ENCODE assay signal across 11 mouse cellular contexts in genomic region chr19:37686941-37687850, GRCm38 (mm10). TPM values are rescaled to one million over a fixed set of nuclear protein-coding genes. Genes with fewer than 3 reads are reported as not detected.
A peak's percentile ranks its signal among the peaks of the same experiment; 100 is the strongest.
DNase-seq lines count a peak whose midpoint lies in the region; ATAC-seq lines count a peak whose summit lies in the region.
"Had no signal": no experiment of that assay in that cellular context is flagged by ENCODE, and none has a peak within 500 bp of the region (broad histone marks: within the 10 kb centered on the region; RNA-seq: fewer than 3 reads in every experiment).

No protein-coding gene starts in this region.

- 0 out of 2 replicates have a peak, but pooled peaks have one; percentile 36 for ATAC-seq in forebrain, embryonic 12.5 days (ENCODE audit: low FRiP score)
- ATAC-seq in forebrain, embryonic 16.5 days: no peak
- 0 out of 2 replicates have a peak, but pooled peaks have one; percentile 23 for ATAC-seq in liver, embryonic 13.5 days (ENCODE audit: low read depth)
- no peak for ATAC-seq in granulocyte monocyte progenitor cell, adult 5-6 weeks (replicated peaks; ENCODE audit: poor library complexity, severe bottlenecking)

- H3K9me3 ChIP-seq in forebrain, embryonic 12.5 days: no peaks in the 10 kb centered on the region
- no peaks in the 10 kb centered on the region for H3K9me3 ChIP-seq in forebrain, embryonic 16.5 days (ENCODE audit: control insufficient read depth, low read length)
- H3K9me3 ChIP-seq in liver, embryonic 13.5 days (replicated peaks): no peaks in the 10 kb centered on the region

- H3K4me1 ChIP-seq in forebrain, embryonic 12.5 days: peaks cover 17% of the 10 kb centered on the region
- no peaks in the 10 kb centered on the region for H3K4me1 ChIP-seq in forebrain, embryonic 16.5 days (replicated peaks; ENCODE audit: control insufficient read depth, insufficient read depth, low read length)
- H3K4me1 ChIP-seq in liver, embryonic 13.5 days (replicated peaks): peaks cover 3% of the 10 kb centered on the region; the same call in 1 of the 2 replicates

- WGBS in forebrain, embryonic 12.5 days: 2% methylated on average over 62 of the region's 62 CpGs
- 3% methylated on average over 61 of the region's 62 CpGs for WGBS in forebrain, embryonic 16.5 days
- 34% methylated on average over 62 of the region's 62 CpGs for WGBS in liver, embryonic 13.5 days (ENCODE audit: insufficient replicate concordance)

- DNase-seq in urinary bladder, postnatal 14 days (ENCODE audit: low spot score): peak; percentile 20
- no peak for DNase-seq in urinary bladder, postnatal 36 days (ENCODE audit: low spot score in 2 of 2)
- no peak for DNase-seq in liver, embryonic 13.5 days
- DNase-seq in adipocyte (ENCODE audit: low spot score): no peak
- DNase-seq in thymus, postnatal 10 days (ENCODE audit: low spot score in 2 of 2): no peak
- DNase-seq: cerebellum, adult 2 months; spleen, adult 18-20 months had no signal

- no peak overlapping the region for H3K27ac ChIP-seq in forebrain, embryonic 12.5 days
- H3K27ac ChIP-seq in forebrain, embryonic 16.5 days (ENCODE audit: low read length): no peak overlapping the region
- no peak overlapping the region for H3K27ac ChIP-seq in liver, embryonic 13.5 days

- peaks cover 98% of the 10 kb centered on the region for H3K27me3 ChIP-seq in forebrain, embryonic 12.5 days
- peaks cover 93% of the 10 kb centered on the region for H3K27me3 ChIP-seq in forebrain, embryonic 16.5 days (replicated peaks; ENCODE audit: control insufficient read depth, insufficient read depth, low read length)
- peaks cover 72% of the 10 kb centered on the region for H3K27me3 ChIP-seq in liver, embryonic 13.5 days

- H3K4me2 ChIP-seq in forebrain, embryonic 12.5 days: no peak overlapping the region
- H3K4me2 ChIP-seq in forebrain, embryonic 16.5 days (ENCODE audit: low read length): no peak overlapping the region
- H3K4me2 ChIP-seq in liver, embryonic 13.5 days: no peak overlapping the region

- H3K36me3 ChIP-seq in forebrain, embryonic 12.5 days (replicated peaks): no peaks in the 10 kb centered on the region
- no peaks in the 10 kb centered on the region for H3K36me3 ChIP-seq in forebrain, embryonic 16.5 days (ENCODE audit: control insufficient read depth, insufficient read depth)
- H3K36me3 ChIP-seq in liver, embryonic 13.5 days: peaks cover 23% of the 10 kb centered on the region

- no peak overlapping the region for H3K9ac ChIP-seq in forebrain, embryonic 12.5 days
- no peak overlapping the region for H3K9ac ChIP-seq in forebrain, embryonic 16.5 days (replicated peaks; ENCODE audit: low read depth, low read length)
- no peak overlapping the region for H3K9ac ChIP-seq in liver, embryonic 13.5 days

- no peak overlapping the region for H3K4me3 ChIP-seq in forebrain, embryonic 12.5 days (replicated peaks)
- H3K4me3 ChIP-seq in forebrain, embryonic 16.5 days (replicated peaks; ENCODE audit: low read length): no peak overlapping the region
- no peak overlapping the region for H3K4me3 ChIP-seq in liver, embryonic 13.5 days (replicated peaks)

RNA-seq across cellular contexts. Expression of gene Cyp26c1, which starts 1.8 kb away (rescaled TPM):
- not detected in 2 replicates for polyA plus RNA-seq in forebrain, embryonic 12.5 days (2016; fragmentation: Nextera tagmentation; extraction: Ambion mirVana)
- polyA plus RNA-seq in forebrain, embryonic 16.5 days (2015; fragmentation: Nextera tagmentation; extraction: Ambion mirVana): not detected in 2 replicates
- polyA plus RNA-seq in liver, embryonic 13.5 days (2015; fragmentation: Nextera tagmentation; extraction: Ambion mirVana): not detected in 2 replicates
- total RNA-seq in granulocyte monocyte progenitor cell, adult 5-6 weeks (2014; fragmentation: Nextera tagmentation): not detected in 2 replicates
- total RNA-seq in granulocyte monocyte progenitor cell, adult 5-6 weeks (2017): not detected in 2 replicates
- total RNA-seq: left cerebral cortex, postnatal 14 days had no signal
- polyA plus RNA-seq: cerebellum, adult 2 months had no signal

RNA-seq across cellular contexts. Expression of gene Cyp26a1, which starts 10.4 kb away (rescaled TPM):
- polyA plus RNA-seq in forebrain, embryonic 12.5 days (2016; fragmentation: Nextera tagmentation; extraction: Ambion mirVana): 0.50 and 0.65 TPM in 2 replicates
- not detected in 2 replicates for polyA plus RNA-seq in forebrain, embryonic 16.5 days (2015; fragmentation: Nextera tagmentation; extraction: Ambion mirVana)
- polyA plus RNA-seq in liver, embryonic 13.5 days (2015; fragmentation: Nextera tagmentation; extraction: Ambion mirVana): 0.16 and 0.27 TPM in 2 replicates
- total RNA-seq in granulocyte monocyte progenitor cell, adult 5-6 weeks (2014; fragmentation: Nextera tagmentation): not detected in 2 replicates
- total RNA-seq in granulocyte monocyte progenitor cell, adult 5-6 weeks (2017): 0.13 TPM in 1 of 2 replicates, not detected in the other
- polyA plus RNA-seq: cerebellum, adult 2 months had no signal

Comparison
In these comparisons a context has a peak if more than half of its experiments do, and no peak if none do; other contexts are left out.
1. ATAC-seq: peak in forebrain, embryonic 12.5 days (single experiment) and liver, embryonic 13.5 days (single experiment); none in forebrain, embryonic 16.5 days (single experiment) and granulocyte monocyte progenitor cell, adult 5-6 weeks (single experiment).